22 mouse cellular contexts compared by ENCODE assay signal in genomic region chr10:58416702-58417101, GRCm38 (mm10). TPM values are rescaled to one million over a fixed set of nuclear protein-coding genes. Genes with fewer than 3 reads are reported as not detected.
DNase-seq lines count a peak whose midpoint lies in the region; ATAC-seq and TF ChIP-seq lines count a peak whose summit lies in the region.
"Had no signal": no experiment of that assay in that cellular context is flagged by ENCODE, and none has a peak within 500 bp of the region (broad histone marks: within the 10 kb centered on the region; RNA-seq: fewer than 3 reads in every experiment).

No protein-coding gene starts in this region.

- WGBS in heart, embryonic 11.5 days (ENCODE audit: insufficient replicate concordance): 77% methylated on average over 3 of the region's 3 CpGs
- WGBS in kidney, postnatal 0 days: 81% methylated on average over 3 of the region's 3 CpGs
- 82% methylated on average over 3 of the region's 3 CpGs for WGBS in kidney, embryonic 16.5 days
- 92% methylated on average over 3 of the region's 3 CpGs for WGBS in hindbrain, embryonic 10.5 days
- WGBS in midbrain, embryonic 14.5 days: 94% methylated on average over 3 of the region's 3 CpGs

- H3K36me3 ChIP-seq in heart, embryonic 11.5 days (ENCODE audit: control insufficient read depth, insufficient read depth, low read length): peaks cover 21% of the 10 kb centered on the region
- peaks cover 37% of the 10 kb centered on the region for H3K36me3 ChIP-seq in kidney, postnatal 0 days (ENCODE audit: insufficient read depth, low read length)
- H3K36me3 ChIP-seq in kidney, embryonic 16.5 days (ENCODE audit: insufficient read depth, low read length): peaks cover 43% of the 10 kb centered on the region
- H3K36me3 ChIP-seq in hindbrain, embryonic 10.5 days: peaks cover 73% of the 10 kb centered on the region
- peaks cover 58% of the 10 kb centered on the region for H3K36me3 ChIP-seq in midbrain, embryonic 14.5 days (ENCODE audit: control insufficient read depth, insufficient read depth, low read length)

- no peak overlapping the region for H3K27ac ChIP-seq in heart, embryonic 11.5 days (ENCODE audit: low read depth, low read length)
- H3K27ac ChIP-seq in kidney, postnatal 0 days: no peak overlapping the region
- no peak overlapping the region for H3K27ac ChIP-seq in kidney, embryonic 16.5 days (ENCODE audit: low read length)
- no peak overlapping the region for H3K27ac ChIP-seq in hindbrain, embryonic 10.5 days
- no peak overlapping the region for H3K27ac ChIP-seq in midbrain, embryonic 14.5 days (replicated peaks; ENCODE audit: low read depth, low read length)
- H3K27ac ChIP-seq: forebrain, embryonic 10.5 days; hindbrain, embryonic 14.5 days; limb, embryonic 13.5 days; liver, embryonic 14.5 days; stomach, postnatal 0 days had no signal

- TF ChIP-seq CTCF in kidney, postnatal 0 days (IDR thresholded peaks at IDR 0.05; ENCODE audit: low read depth): no peak

- no peaks in the 10 kb centered on the region for H3K4me1 ChIP-seq in heart, embryonic 11.5 days (ENCODE audit: control insufficient read depth, insufficient read depth, low read length)
- H3K4me1 ChIP-seq in kidney, postnatal 0 days (replicated peaks; ENCODE audit: insufficient read depth, low read length): no peaks in the 10 kb centered on the region
- no peaks in the 10 kb centered on the region for H3K4me1 ChIP-seq in kidney, embryonic 16.5 days (ENCODE audit: insufficient read depth, low read length)
- no peaks in the 10 kb centered on the region for H3K4me1 ChIP-seq in hindbrain, embryonic 10.5 days (replicated peaks)
- H3K4me1 ChIP-seq in midbrain, embryonic 14.5 days (ENCODE audit: control insufficient read depth, insufficient read depth, low read length): no peaks in the 10 kb centered on the region
- H3K4me1 ChIP-seq: forebrain, embryonic 10.5 days; limb, embryonic 13.5 days had no signal

- no peaks in the 10 kb centered on the region for H3K27me3 ChIP-seq in heart, embryonic 11.5 days (ENCODE audit: control insufficient read depth, insufficient read depth, low read length)
- H3K27me3 ChIP-seq in kidney, postnatal 0 days (ENCODE audit: insufficient read depth, low read length): no peaks in the 10 kb centered on the region
- H3K27me3 ChIP-seq in kidney, embryonic 16.5 days (ENCODE audit: insufficient read depth, low read length): no peaks in the 10 kb centered on the region
- no peaks in the 10 kb centered on the region for H3K27me3 ChIP-seq in hindbrain, embryonic 10.5 days (ENCODE audit: insufficient read depth, poor library complexity, severe bottlenecking)
- no peaks in the 10 kb centered on the region for H3K27me3 ChIP-seq in midbrain, embryonic 14.5 days (ENCODE audit: control insufficient read depth, insufficient read depth, low read length)
- H3K27me3 ChIP-seq: limb, embryonic 13.5 days; megakaryocyte, embryonic 14.5 days had no signal

- no peak overlapping the region for H3K4me2 ChIP-seq in heart, embryonic 11.5 days
- no peak overlapping the region for H3K4me2 ChIP-seq in kidney, postnatal 0 days (ENCODE audit: low read length)
- no peak overlapping the region for H3K4me2 ChIP-seq in kidney, embryonic 16.5 days (replicated peaks; ENCODE audit: low read depth, low read length)
- H3K4me2 ChIP-seq in midbrain, embryonic 14.5 days (ENCODE audit: low read length): no peak overlapping the region
- H3K4me2 ChIP-seq: hindbrain, embryonic 14.5 days; limb, embryonic 13.5 days had no signal

- DNase-seq in heart, adult 11 months: peak; percentile 89
- DNase-seq in kidney, postnatal 0 days (ENCODE audit: low spot score): peak; percentile 11
- peak; percentile 65 for DNase-seq in lung, postnatal 25 days (ENCODE audit: low spot score)
- no peak for DNase-seq in hindbrain, embryonic 10.5 days (ENCODE audit: low spot score)
- no peak for DNase-seq in midbrain, embryonic 14.5 days
- DNase-seq: adrenal gland, postnatal 25 days; B cell, adult 2 months; cerebellum, adult 11 months; cerebellum, postnatal 14 days; forebrain, postnatal 0 days; kidney, adult 9 months; retina, postnatal 1 day; right cerebral cortex, postnatal 4 days had no signal

- H3K9ac ChIP-seq in heart, embryonic 11.5 days (ENCODE audit: low read depth, low read length): no peak overlapping the region
- H3K9ac ChIP-seq in kidney, postnatal 0 days (ENCODE audit: low read depth, low read length): no peak overlapping the region
- H3K9ac ChIP-seq in kidney, embryonic 16.5 days (replicated peaks; ENCODE audit: low read length): no peak overlapping the region
- no peak overlapping the region for H3K9ac ChIP-seq in midbrain, embryonic 14.5 days (replicated peaks; ENCODE audit: low read length)
- H3K9ac ChIP-seq: forebrain, postnatal 0 days; hindbrain, embryonic 14.5 days; limb, embryonic 13.5 days; liver, embryonic 14.5 days had no signal

- no peak for ATAC-seq in heart, embryonic 11.5 days (replicated peaks; ENCODE audit: insufficient number of reproducible peaks, low FRiP score, low TSS enrichment)
- ATAC-seq in kidney, postnatal 0 days (replicated peaks; ENCODE audit: low FRiP score, low read depth): no peak
- ATAC-seq in kidney, embryonic 16.5 days (ENCODE audit: low FRiP score, low TSS enrichment): no peak
- peak; percentile 56 to 68; a peak in 3 of 4 replicates for ATAC-seq in hematopoietic stem cell, adult 5-6 weeks (replicated peaks in 1 of 2; ENCODE audit: insufficient read depth in 1 of 2, low FRiP score in 2 of 2, low TSS enrichment in 1 of 2, low read depth in 1 of 2, poor library complexity in 2 of 2, severe bottlenecking in 2 of 2)
- ATAC-seq in midbrain, embryonic 14.5 days (ENCODE audit: low FRiP score, low TSS enrichment): no peak
- ATAC-seq: forebrain, postnatal 0 days had no signal

- H3K4me3 ChIP-seq in heart, embryonic 11.5 days (ENCODE audit: low read depth, low read length): no peak overlapping the region
- H3K4me3 ChIP-seq in kidney, postnatal 0 days (replicated peaks; ENCODE audit: low read depth, low read length): no peak overlapping the region
- no peak overlapping the region for H3K4me3 ChIP-seq in kidney, embryonic 16.5 days (ENCODE audit: low read length)
- no peak overlapping the region for H3K4me3 ChIP-seq in hindbrain, embryonic 10.5 days
- no peak overlapping the region for H3K4me3 ChIP-seq in midbrain, embryonic 14.5 days (replicated peaks; ENCODE audit: low read depth, low read length)
- H3K4me3 ChIP-seq: forebrain, embryonic 10.5 days; limb, embryonic 13.5 days; megakaryocyte, embryonic 14.5 days had no signal

- no peaks in the 10 kb centered on the region for H3K9me3 ChIP-seq in heart, embryonic 11.5 days (replicated peaks; ENCODE audit: control insufficient read depth, low read length)
- no peaks in the 10 kb centered on the region for H3K9me3 ChIP-seq in kidney, postnatal 0 days (replicated peaks; ENCODE audit: low read length)
- H3K9me3 ChIP-seq in kidney, embryonic 16.5 days (ENCODE audit: low read length): no peaks in the 10 kb centered on the region
- no peaks in the 10 kb centered on the region for H3K9me3 ChIP-seq in hindbrain, embryonic 10.5 days
- no peaks in the 10 kb centered on the region for H3K9me3 ChIP-seq in midbrain, embryonic 14.5 days (ENCODE audit: control insufficient read depth, low read length)
- H3K9me3 ChIP-seq: forebrain, embryonic 10.5 days; limb, embryonic 13.5 days; megakaryocyte, embryonic 14.5 days had no signal

RNA-seq across cellular contexts. Expression of gene Ranbp2, which starts 30.0 kb away (rescaled TPM):
- 21.9 and 35.5 TPM in 2 replicates for polyA plus RNA-seq in heart, embryonic 11.5 days (2014; fragmentation: Nextera tagmentation; extraction: Ambion mirVana)
- polyA plus RNA-seq in kidney, postnatal 0 days (2015; fragmentation: Nextera tagmentation; extraction: Ambion mirVana): 16.0 and 16.4 TPM in 2 replicates
- polyA plus RNA-seq in kidney, embryonic 16.5 days (2015; fragmentation: Nextera tagmentation; extraction: Ambion mirVana): 20.0 and 20.7 TPM in 2 replicates
- 235 and 238 TPM in 2 replicates for total RNA-seq in hematopoietic stem cell, adult 5-6 weeks (2017)
- polyA plus RNA-seq in hindbrain, embryonic 10.5 days (2016; fragmentation: Nextera tagmentation; extraction: Ambion mirVana): 17.7 and 27.6 TPM in 2 replicates
- 32.7 and 35.6 TPM in 2 replicates for polyA plus RNA-seq in midbrain, embryonic 14.5 days (2014; fragmentation: Nextera tagmentation; extraction: Ambion mirVana)

Comparison
In these comparisons a context has a peak if more than half of its experiments do, and no peak if none do; other contexts are left out.
1. DNase-seq: peak in heart, adult 11 months (single experiment), kidney, postnatal 0 days (single experiment) and lung, postnatal 25 days (single experiment); none in hindbrain, embryonic 10.5 days (single experiment) and midbrain, embryonic 14.5 days (single experiment).
2. ATAC-seq: peak in hematopoietic stem cell, adult 5-6 weeks (2 of 2); none in heart, embryonic 11.5 days (single experiment), kidney, postnatal 0 days (single experiment), kidney, embryonic 16.5 days (single experiment) and midbrain, embryonic 14.5 days (single experiment).